In the genomic region with DNA sequence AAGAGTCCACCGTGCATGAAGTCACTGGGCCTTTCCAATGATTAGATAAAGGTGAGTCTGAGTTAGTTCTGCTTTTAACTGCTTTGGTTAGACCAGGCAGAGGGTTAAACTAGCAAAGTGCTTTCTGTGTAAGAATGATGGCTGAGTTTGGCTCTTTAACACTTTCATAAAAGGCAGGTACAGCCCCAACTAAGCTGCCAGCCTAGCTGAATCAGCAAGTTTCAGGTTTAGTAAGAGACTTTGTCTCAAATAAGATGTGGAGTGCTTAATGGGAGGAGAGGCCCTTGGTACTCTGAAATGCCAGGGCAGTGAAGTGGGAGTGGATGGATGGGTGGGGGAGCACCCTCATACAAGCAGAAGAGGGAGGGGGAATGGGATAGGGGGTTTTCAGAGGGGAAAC, we compare ENCODE assay signal across 22 mouse cellular contexts.
"Had no signal": no experiment of that assay in that cellular context is flagged by ENCODE, and none has a peak within 500 bp of the region (broad histone marks: within the 10 kb centered on the region; RNA-seq: fewer than 3 reads in every experiment).

No protein-coding gene starts in this region.

- H3K4me3 ChIP-seq: lung, embryonic 15.5 days; megakaryocyte, embryonic 14.5 days; midbrain, embryonic 13.5 days; myocyte; neural tube, embryonic 13.5 days; neural tube, embryonic 15.5 days had no signal

- DNase-seq: liver, postnatal 0 days; lung, adult 2 months; lung, postnatal 14 days; lung, postnatal 36 days; retina, postnatal 1 day; right cerebral cortex, adult 18-20 months; right cerebral cortex, postnatal 25 days; right cerebral cortex, postnatal 4 days; spleen, adult 18-20 months; thymus, adult 18-20 months; thymus, postnatal 25 days; thymus, postnatal 4 days had no signal

- H3K9me3 ChIP-seq: lung, embryonic 15.5 days; midbrain, embryonic 13.5 days; neural tube, embryonic 13.5 days; neural tube, embryonic 15.5 days had no signal

- H3K36me3 ChIP-seq: lung, embryonic 15.5 days; midbrain, embryonic 13.5 days; neural tube, embryonic 13.5 days; neural tube, embryonic 15.5 days had no signal

- H3K9ac ChIP-seq: liver, postnatal 0 days; lung, embryonic 15.5 days; midbrain, embryonic 13.5 days; neural tube, embryonic 13.5 days; neural tube, embryonic 15.5 days had no signal

- H3K27ac ChIP-seq: lung, embryonic 15.5 days; macrophage; midbrain, embryonic 13.5 days; neural tube, embryonic 13.5 days; neural tube, embryonic 15.5 days had no signal

- H3K4me2 ChIP-seq: lung, embryonic 15.5 days; midbrain, embryonic 11.5 days; midbrain, embryonic 13.5 days; neural tube, embryonic 13.5 days; neural tube, embryonic 15.5 days had no signal

- H3K4me1 ChIP-seq: lung, embryonic 15.5 days; megakaryocyte, embryonic 14.5 days; midbrain, embryonic 13.5 days; neural tube, embryonic 13.5 days; neural tube, embryonic 15.5 days had no signal

- H3K27me3 ChIP-seq: lung, embryonic 15.5 days; megakaryocyte, embryonic 14.5 days; midbrain, embryonic 13.5 days; neural tube, embryonic 13.5 days; neural tube, embryonic 15.5 days had no signal

- ATAC-seq: liver, postnatal 0 days; lung, postnatal 0 days; midbrain, embryonic 13.5 days; midbrain, embryonic 16.5 days had no signal
